Comparison of ENCODE assay signal across 10 mouse cellular contexts in the genomic region with DNA sequence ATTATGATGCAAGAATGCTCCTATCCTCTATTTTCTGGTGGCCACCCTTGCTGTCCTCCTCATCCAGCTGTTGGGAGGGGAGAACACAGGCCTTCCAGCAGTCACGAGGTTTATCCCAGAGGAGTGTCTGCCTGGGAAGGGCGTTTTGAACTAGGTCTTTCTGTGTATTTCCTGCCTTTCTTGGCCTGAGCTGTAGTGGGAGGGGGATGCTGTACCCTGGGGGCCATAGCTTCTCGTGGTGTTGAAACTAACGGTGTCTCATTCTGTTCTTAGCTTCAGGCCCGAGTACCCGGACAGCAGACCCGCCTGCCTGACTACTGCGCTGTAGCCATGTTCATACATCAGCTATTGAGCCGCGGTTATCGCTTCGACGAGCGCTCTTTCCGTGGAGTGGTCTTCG. TPM values are rescaled to one million over a fixed set of nuclear protein-coding genes. Genes with fewer than 3 reads are reported as not detected.
DNase-seq lines count a peak whose midpoint lies in the region; ATAC-seq lines count a peak whose summit lies in the region.
"Had no signal": no experiment of that assay in that cellular context is flagged by ENCODE, and none has a peak within 500 bp of the region (broad histone marks: within the 10 kb centered on the region; RNA-seq: fewer than 3 reads in every experiment).

No protein-coding gene starts in this region.

- H3K27me3 ChIP-seq in heart, embryonic 11.5 days (ENCODE audit: control insufficient read depth, insufficient read depth, low read length), result peaks cover 95% of the 10 kb centered on the region
- peaks cover 47% of the 10 kb centered on the region for H3K27me3 ChIP-seq in forebrain, embryonic 15.5 days
- H3K27me3 ChIP-seq in midbrain, embryonic 14.5 days (ENCODE audit: control insufficient read depth, insufficient read depth, low read length), result peaks cover 50% of the 10 kb centered on the region

- no peak overlapping the region for H3K27ac ChIP-seq in heart, embryonic 11.5 days (ENCODE audit: low read depth, low read length)
- no peak overlapping the region for H3K27ac ChIP-seq in forebrain, embryonic 15.5 days (replicated peaks)
- H3K27ac ChIP-seq in midbrain, embryonic 14.5 days (replicated peaks; ENCODE audit: low read depth, low read length), result no peak overlapping the region
- H3K27ac ChIP-seq: liver, embryonic 13.5 days had no signal

- no peaks in the 10 kb centered on the region for H3K9me3 ChIP-seq in heart, embryonic 11.5 days (replicated peaks; ENCODE audit: control insufficient read depth, low read length)
- H3K9me3 ChIP-seq in forebrain, embryonic 15.5 days, result no peaks in the 10 kb centered on the region
- H3K9me3 ChIP-seq in midbrain, embryonic 14.5 days (ENCODE audit: control insufficient read depth, low read length), result no peaks in the 10 kb centered on the region
- H3K9me3 ChIP-seq: liver, embryonic 13.5 days had no signal

- H3K4me1 ChIP-seq in heart, embryonic 11.5 days (ENCODE audit: control insufficient read depth, insufficient read depth, low read length), result peaks cover 4% of the 10 kb centered on the region; the same call in 1 of the 2 replicates
- peaks cover 39% of the 10 kb centered on the region for H3K4me1 ChIP-seq in forebrain, embryonic 15.5 days
- H3K4me1 ChIP-seq in midbrain, embryonic 14.5 days (ENCODE audit: control insufficient read depth, insufficient read depth, low read length), result peaks cover 17% of the 10 kb centered on the region

- H3K4me3 ChIP-seq in heart, embryonic 11.5 days (ENCODE audit: low read depth, low read length), result no peak overlapping the region
- H3K4me3 ChIP-seq in forebrain, embryonic 15.5 days, result peak overlapping the region; percentile 41
- H3K4me3 ChIP-seq in midbrain, embryonic 14.5 days (replicated peaks; ENCODE audit: low read depth, low read length), result peak overlapping the region; percentile 24
- H3K4me3 ChIP-seq: liver, embryonic 13.5 days had no signal

- peak; percentile 98 for DNase-seq in heart, adult 11 months
- peak; percentile 51 for DNase-seq in heart, postnatal 25 days (ENCODE audit: low spot score)
- no peak for DNase-seq in midbrain, embryonic 14.5 days
- no peak for DNase-seq in right cerebral cortex, postnatal 25 days
- no peak for DNase-seq in thymus, postnatal 14 days
- DNase-seq in Muller cell, postnatal 12 days (ENCODE audit: inconsistent ontology term), result no peak

- no peaks in the 10 kb centered on the region for H3K36me3 ChIP-seq in heart, embryonic 11.5 days (ENCODE audit: control insufficient read depth, insufficient read depth, low read length)
- no peaks in the 10 kb centered on the region for H3K36me3 ChIP-seq in forebrain, embryonic 15.5 days
- no peaks in the 10 kb centered on the region for H3K36me3 ChIP-seq in midbrain, embryonic 14.5 days (ENCODE audit: control insufficient read depth, insufficient read depth, low read length)
- H3K36me3 ChIP-seq: liver, embryonic 13.5 days had no signal

- no peak overlapping the region for H3K9ac ChIP-seq in heart, embryonic 11.5 days (ENCODE audit: low read depth, low read length)
- peak overlapping the region; percentile 45 for H3K9ac ChIP-seq in forebrain, embryonic 15.5 days (replicated peaks)
- H3K9ac ChIP-seq in midbrain, embryonic 14.5 days (replicated peaks; ENCODE audit: low read length), result no peak overlapping the region; the same call in 1 of the 2 replicates
- H3K9ac ChIP-seq: liver, embryonic 13.5 days had no signal

- ATAC-seq in heart, embryonic 11.5 days (replicated peaks; ENCODE audit: insufficient number of reproducible peaks, low FRiP score, low TSS enrichment), result no peak
- no peak for ATAC-seq in forebrain, embryonic 15.5 days (replicated peaks)
- ATAC-seq in midbrain, embryonic 14.5 days (ENCODE audit: low FRiP score, low TSS enrichment), result no peak
- ATAC-seq: activated CD4-positive, CD25-positive, alpha-beta regulatory T cell, adult 4 months had no signal

- 20% methylated on average over 16 of the region's 16 CpGs for WGBS in heart, embryonic 11.5 days (ENCODE audit: insufficient replicate concordance)
- WGBS in forebrain, embryonic 15.5 days, result 21% methylated on average over 16 of the region's 16 CpGs
- 21% methylated on average over 16 of the region's 16 CpGs for WGBS in midbrain, embryonic 14.5 days

- intact Hi-C loops in heart, postnatal 25 days (cut with DNase I), result no loop called here

- H3K4me2 ChIP-seq in heart, embryonic 11.5 days, result no peak overlapping the region
- peak overlapping the region; percentile 60 for H3K4me2 ChIP-seq in forebrain, embryonic 15.5 days (replicated peaks)
- H3K4me2 ChIP-seq in midbrain, embryonic 14.5 days (ENCODE audit: low read length), result peak overlapping the region; percentile 56

RNA-seq across cellular contexts. Expression of a gene that starts 1.1 kb away (rescaled TPM):
- polyA plus RNA-seq in heart, embryonic 11.5 days (2014; fragmentation: Nextera tagmentation; extraction: Ambion mirVana), result 16.8 and 18.9 TPM in 2 replicates
- 406 and 408 TPM in 2 replicates for polyA plus RNA-seq in forebrain, embryonic 15.5 days (2015; fragmentation: Nextera tagmentation; extraction: Ambion mirVana)
- 10 to 100 TPM; 25.1 to 27.7 TPM for total RNA-seq in heart, postnatal 25 days (2021)
- 374 and 422 TPM in 2 replicates for polyA plus RNA-seq in midbrain, embryonic 14.5 days (2014; fragmentation: Nextera tagmentation; extraction: Ambion mirVana)

RNA-seq across cellular contexts. Expression of a gene that starts 4.6 kb away (rescaled TPM):
- 0.18 and 0.20 TPM in 2 replicates for polyA plus RNA-seq in heart, embryonic 11.5 days (2014; fragmentation: Nextera tagmentation; extraction: Ambion mirVana)
- polyA plus RNA-seq in forebrain, embryonic 15.5 days (2015; fragmentation: Nextera tagmentation; extraction: Ambion mirVana), result 3.6 and 4.8 TPM in 2 replicates
- 10 to 100 TPM; 10.8 to 13.9 TPM for total RNA-seq in heart, postnatal 25 days (2021)
- polyA plus RNA-seq in midbrain, embryonic 14.5 days (2014; fragmentation: Nextera tagmentation; extraction: Ambion mirVana), result 2.0 and 2.1 TPM in 2 replicates

RNA-seq across cellular contexts. Expression of a gene that starts 22.8 kb away (rescaled TPM):
- not detected in 2 replicates for polyA plus RNA-seq in heart, embryonic 11.5 days (2014; fragmentation: Nextera tagmentation; extraction: Ambion mirVana)
- 0.20 TPM in 1 of 2 replicates, not detected in the other for polyA plus RNA-seq in forebrain, embryonic 15.5 days (2015; fragmentation: Nextera tagmentation; extraction: Ambion mirVana)
- total RNA-seq in heart, postnatal 25 days (2021), result under 1 TPM in 1 of 2 experiments, not detected in 1; 0.34 TPM
- 0.17 and 0.26 TPM in 2 replicates for polyA plus RNA-seq in midbrain, embryonic 14.5 days (2014; fragmentation: Nextera tagmentation; extraction: Ambion mirVana)

RNA-seq across cellular contexts. Expression of a gene that starts 28.2 kb away (rescaled TPM):
- 16.0 and 18.2 TPM in 2 replicates for polyA plus RNA-seq in heart, embryonic 11.5 days (2014; fragmentation: Nextera tagmentation; extraction: Ambion mirVana)
- polyA plus RNA-seq in forebrain, embryonic 15.5 days (2015; fragmentation: Nextera tagmentation; extraction: Ambion mirVana), result 31.9 and 32.6 TPM in 2 replicates
- total RNA-seq in heart, postnatal 25 days (2021), result under 1 TPM; 0.16 to 0.50 TPM
- 13.0 and 15.4 TPM in 2 replicates for polyA plus RNA-seq in midbrain, embryonic 14.5 days (2014; fragmentation: Nextera tagmentation; extraction: Ambion mirVana)

RNA-seq across cellular contexts. Expression of a gene that starts 28.2 kb away (rescaled TPM):
- polyA plus RNA-seq in heart, embryonic 11.5 days (2014; fragmentation: Nextera tagmentation; extraction: Ambion mirVana), result 2.0 and 3.4 TPM in 2 replicates
- polyA plus RNA-seq in forebrain, embryonic 15.5 days (2015; fragmentation: Nextera tagmentation; extraction: Ambion mirVana), result 11.6 and 14.1 TPM in 2 replicates
- total RNA-seq in heart, postnatal 25 days (2021), result 10 to 100 TPM; 31.2 to 36.2 TPM
- polyA plus RNA-seq in midbrain, embryonic 14.5 days (2014; fragmentation: Nextera tagmentation; extraction: Ambion mirVana), result 16.9 and 17.7 TPM in 2 replicates

Comparison
In these comparisons a context has a peak if more than half of its experiments do, and no peak if none do; other contexts are left out.
1. DNase-seq: peak in heart, adult 11 months (single experiment) and heart, postnatal 25 days (single experiment); none in midbrain, embryonic 14.5 days (single experiment), right cerebral cortex, postnatal 25 days (single experiment), thymus, postnatal 14 days (single experiment) and Muller cell, postnatal 12 days (single experiment).
2. RNA of a gene that starts 1.1 kb away (polyA plus RNA-seq): 406 to 408 TPM in forebrain, embryonic 15.5 days and 374 to 422 TPM in midbrain, embryonic 14.5 days; 16.8 to 18.9 TPM in heart, embryonic 11.5 days; every median in the first group is over 10 times any median in the second.